Mouse (Mus musculus) embryonic facial prominence, embryonic 12.5 days (tissue): Measurements from ENCODE around the gene Uap1l1. TPM values are rescaled to one million over a fixed set of nuclear protein-coding genes. Genes with fewer than 3 reads are reported as not detected.

Source experiments
- ATAC-seq: fragments of 200-750 bp; cut with Nextera tagmentation; 2 replicates; pipeline ENCODE4 v1.8.0; 2017; ENCODE audit not compliant: insufficient number of reproducible peaks, insufficient read depth, low FRiP score, low TSS enrichment
- H3K27ac ChIP-seq: fragments of 300-500 bp; sonication (generic); 2 replicates; pipeline ENCODE4 v1.5.1; 2016; ENCODE audit warnings: mild to moderate bottlenecking
- H3K27me3 ChIP-seq: fragments of 300-500 bp; sonication (generic); 2 replicates; pipeline ENCODE4 v1.6.1; 2016; ENCODE audit warnings: mild to moderate bottlenecking, moderate library complexity
- H3K36me3 ChIP-seq: fragments of 300-500 bp; sonication (generic); 2 replicates; pipeline ENCODE4 v1.6.1; 2016; ENCODE audit warnings: mild to moderate bottlenecking
- H3K4me1 ChIP-seq: fragments of 300-500 bp; sonication (generic); 2 replicates; pipeline ENCODE4 v1.6.1; 2016
- H3K4me2 ChIP-seq: fragments of 300-500 bp; sonication (generic); replicated peaks from 2 replicates; pipeline ENCODE4 v1.6.1; 2016; ENCODE audit warnings: mild to moderate bottlenecking, moderate library complexity
- H3K4me3 ChIP-seq: fragments of 300-500 bp; sonication (generic); 2 replicates; pipeline ENCODE4 v1.5.1; 2016; ENCODE audit warnings: mild to moderate bottlenecking
- H3K9ac ChIP-seq: fragments of 300-500 bp; sonication (generic); 2 replicates; pipeline ENCODE4 v1.6.1; 2016; ENCODE audit warnings: mild to moderate bottlenecking, moderate library complexity
- H3K9me3 ChIP-seq: fragments of 300-500 bp; sonication (generic); 2 replicates; pipeline ENCODE4 v1.6.1; 2016; ENCODE audit warnings: mild to moderate bottlenecking, moderate library complexity
- WGBS: fragments of 180-500 bp; shearing (Covaris S2); methylation state at CpG from one replicate; pipeline ENCODE4 v1.1.7; 2016; 5-methylcytosine and 5-hydroxymethylcytosine counted together
- polyA plus RNA-seq: library from polyadenylated mRNA; unstranded; fragments of >200 nt; fragmentation: Nextera tagmentation; extraction: Ambion mirVana; gene quantifications from 2 replicates; pipeline ENCODE4 v1.2.1, GENCODE M21; 2016

The Uap1l1 gene
- polyA plus RNA-seq, 1 experiment from 2014 or later: 8.9 TPM

DNA sequence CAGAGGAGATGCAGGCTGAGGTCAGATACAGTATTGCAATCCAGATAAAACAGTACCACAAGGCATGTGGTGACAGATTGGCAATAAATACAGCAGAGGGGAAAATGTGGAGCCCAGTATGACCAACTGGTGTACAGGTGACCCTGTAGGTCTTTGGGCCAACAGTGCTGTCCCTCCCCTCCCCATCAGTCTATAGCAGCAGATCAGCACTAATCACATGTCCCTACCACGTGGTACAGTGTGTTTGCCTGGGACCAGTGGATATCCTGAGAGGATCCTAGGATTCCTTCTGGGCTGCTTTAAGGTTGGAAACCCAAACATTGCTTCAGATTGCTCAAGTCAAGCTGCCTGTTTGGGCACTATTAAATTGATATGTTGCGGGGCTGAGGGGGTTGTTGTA is 31.9 kb downstream of the Uap1l1 start:
- no peak overlapping the region for H3K27ac ChIP-seq
- no peak for ATAC-seq
- peak overlapping the region; percentile 91 for H3K4me2 ChIP-seq
- H3K9me3 ChIP-seq: no peaks in the 10 kb centered on the region
- peaks cover 44% of the 10 kb centered on the region for H3K36me3 ChIP-seq
- peaks cover 15% of the 10 kb centered on the region for H3K4me1 ChIP-seq
- peak overlapping the region; percentile 93 for H3K4me3 ChIP-seq
- H3K9ac ChIP-seq: peak overlapping the region; percentile 85
- no peaks in the 10 kb centered on the region for H3K27me3 ChIP-seq
- 77% methylated on average over 2 of the region's 2 CpGs for whole genome bisulfite sequencing

GRCm38 (mm10) chr2:25332286-25333160 is 33.0 kb downstream of the Uap1l1 start, which contains the start of gene Man1b1:
Gene Man1b1 (plus strand): TSS chr2:25332338.
- no peaks in the 10 kb centered on the region for H3K27me3 ChIP-seq
- peak within 1 kb of the TSS; percentile 91 for H3K27ac ChIP-seq
- H3K36me3 ChIP-seq: peaks cover 33% of the 10 kb centered on the region
- peaks cover 15% of the 10 kb centered on the region for H3K4me1 ChIP-seq
- H3K9me3 ChIP-seq: no peaks in the 10 kb centered on the region
- under 1% methylated on average over 78 of the region's 78 CpGs for WGBS
- peak within 1 kb of the TSS; percentile 93 for H3K4me3 ChIP-seq
- H3K9ac ChIP-seq: peak within 1 kb of the TSS; percentile 85
- peak; percentile 97 for ATAC-seq
- H3K4me2 ChIP-seq: peak within 1 kb of the TSS; percentile 91

DNA sequence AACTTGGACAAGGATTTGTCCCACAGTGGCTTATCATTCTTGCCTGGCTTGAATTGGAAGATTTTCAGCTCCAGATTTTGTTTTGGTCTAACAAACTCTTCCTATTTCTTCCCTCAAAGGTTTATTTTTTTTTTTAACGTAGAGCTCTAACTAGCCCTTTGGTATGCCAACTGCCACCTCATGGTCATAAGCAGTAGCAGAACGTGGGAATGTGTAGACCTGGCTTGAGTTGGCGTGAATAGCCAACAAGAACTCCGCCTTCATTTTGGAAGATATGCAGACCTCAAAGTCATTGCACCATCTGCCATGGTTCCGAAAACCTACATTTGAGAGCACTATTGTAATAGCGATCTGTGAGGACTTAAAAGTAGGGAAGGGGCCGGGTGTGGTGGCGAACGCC is 34.0 kb downstream of the Uap1l1 start:
- H3K36me3 ChIP-seq: peaks cover 23% of the 10 kb centered on the region
- H3K4me1 ChIP-seq: peaks cover 15% of the 10 kb centered on the region
- peak overlapping the region; percentile 85; the same call in 1 of the 2 replicates for H3K9ac ChIP-seq
- no peak for ATAC-seq
- peak overlapping the region; percentile 51 for H3K4me2 ChIP-seq
- no peak overlapping the region for H3K27ac ChIP-seq
- no peaks in the 10 kb centered on the region for H3K27me3 ChIP-seq
- H3K9me3 ChIP-seq: no peaks in the 10 kb centered on the region
- H3K4me3 ChIP-seq: peak overlapping the region; percentile 93
- WGBS: 65% methylated on average over 9 of the region's 9 CpGs

GRCm38 (mm10) chr2:25328440-25328839 is 37.0 kb downstream of the Uap1l1 start:
- Histone ChIP-seq H3K9me3 (no peaks in the 10 kb centered on the region), H3K9ac (no peak overlapping the region), H3K4me2 (no peak overlapping the region), H3K4me1 (peaks cover 10% of the 10 kb centered on the region), H3K27ac (no peak overlapping the region), H3K36me3 (no peaks in the 10 kb centered on the region), H3K4me3 (no peak overlapping the region), H3K27me3 (no peaks in the 10 kb centered on the region)
- ATAC-seq: no peak
- whole genome bisulfite sequencing: 37% methylated on average over 7 of the region's 7 CpGs

GRCm38 (mm10) chr2:25326036-25326435 is 39.4 kb downstream of the Uap1l1 start:
- Histone ChIP-seq H3K27me3 (peaks cover 11% of the 10 kb centered on the region), H3K9ac (no peak overlapping the region), H3K4me1 (no peaks in the 10 kb centered on the region), H3K4me2 (no peak overlapping the region), H3K27ac (no peak overlapping the region), H3K4me3 (no peak overlapping the region), H3K36me3 (no peaks in the 10 kb centered on the region), H3K9me3 (no peaks in the 10 kb centered on the region)
- ATAC-seq: no peak
- WGBS: 78% methylated on average over 2 of the region's 2 CpGs

DNA sequence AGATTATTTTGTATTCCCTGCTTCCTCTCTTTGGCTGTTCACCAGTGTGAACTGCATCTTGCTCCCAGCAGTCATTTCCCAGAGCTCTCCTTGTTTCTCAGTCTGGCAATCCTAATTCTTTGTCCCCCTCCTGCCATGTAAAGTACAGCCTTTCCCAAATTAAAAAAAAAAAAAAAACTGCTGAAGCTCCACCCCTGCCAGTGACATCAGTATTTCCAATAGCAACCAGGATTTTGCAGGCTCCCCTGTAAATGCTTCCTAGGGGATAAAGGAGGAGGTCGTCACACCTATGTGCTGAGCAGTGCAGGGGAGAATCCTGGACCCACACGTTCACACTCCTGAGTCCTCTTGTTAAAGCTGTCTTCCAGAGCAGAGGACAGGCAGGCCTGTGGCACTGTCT is 45.4 kb downstream of the Uap1l1 start:
- H3K4me3 ChIP-seq: no peak overlapping the region
- WGBS: 42% methylated on average over 2 of the region's 2 CpGs
- H3K27ac ChIP-seq: no peak overlapping the region
- peaks cover 61% of the 10 kb centered on the region for H3K27me3 ChIP-seq
- no peaks in the 10 kb centered on the region for H3K36me3 ChIP-seq
- no peaks in the 10 kb centered on the region for H3K9me3 ChIP-seq
- H3K4me1 ChIP-seq: peaks cover 9% of the 10 kb centered on the region; the same call in 1 of the 2 replicates
- no peak for ATAC-seq
- no peak overlapping the region for H3K4me2 ChIP-seq
- no peak overlapping the region for H3K9ac ChIP-seq

GRCm38 (mm10) chr2:25318971-25319773 is 46.3 kb downstream of the Uap1l1 start, which contains the start of gene Grin1:
Gene Grin1 (minus strand): TSS chr2:25319187.
- no peaks in the 10 kb centered on the region for H3K36me3 ChIP-seq
- no peaks in the 10 kb centered on the region for H3K9me3 ChIP-seq
- no peak within 1 kb of the TSS for H3K27ac ChIP-seq
- H3K4me2 ChIP-seq: peak within 1 kb of the TSS; percentile 55
- H3K27me3 ChIP-seq: peaks cover 69% of the 10 kb centered on the region
- H3K4me1 ChIP-seq: peaks cover 9% of the 10 kb centered on the region; the same call in 1 of the 2 replicates
- H3K9ac ChIP-seq: no peak within 1 kb of the TSS
- 10% methylated on average over 58 of the region's 58 CpGs for WGBS
- 0 out of 2 replicates have a peak, but pooled peaks have one; percentile 28 for ATAC-seq
- peak within 1 kb of the TSS; percentile 30 for H3K4me3 ChIP-seq

DNA sequence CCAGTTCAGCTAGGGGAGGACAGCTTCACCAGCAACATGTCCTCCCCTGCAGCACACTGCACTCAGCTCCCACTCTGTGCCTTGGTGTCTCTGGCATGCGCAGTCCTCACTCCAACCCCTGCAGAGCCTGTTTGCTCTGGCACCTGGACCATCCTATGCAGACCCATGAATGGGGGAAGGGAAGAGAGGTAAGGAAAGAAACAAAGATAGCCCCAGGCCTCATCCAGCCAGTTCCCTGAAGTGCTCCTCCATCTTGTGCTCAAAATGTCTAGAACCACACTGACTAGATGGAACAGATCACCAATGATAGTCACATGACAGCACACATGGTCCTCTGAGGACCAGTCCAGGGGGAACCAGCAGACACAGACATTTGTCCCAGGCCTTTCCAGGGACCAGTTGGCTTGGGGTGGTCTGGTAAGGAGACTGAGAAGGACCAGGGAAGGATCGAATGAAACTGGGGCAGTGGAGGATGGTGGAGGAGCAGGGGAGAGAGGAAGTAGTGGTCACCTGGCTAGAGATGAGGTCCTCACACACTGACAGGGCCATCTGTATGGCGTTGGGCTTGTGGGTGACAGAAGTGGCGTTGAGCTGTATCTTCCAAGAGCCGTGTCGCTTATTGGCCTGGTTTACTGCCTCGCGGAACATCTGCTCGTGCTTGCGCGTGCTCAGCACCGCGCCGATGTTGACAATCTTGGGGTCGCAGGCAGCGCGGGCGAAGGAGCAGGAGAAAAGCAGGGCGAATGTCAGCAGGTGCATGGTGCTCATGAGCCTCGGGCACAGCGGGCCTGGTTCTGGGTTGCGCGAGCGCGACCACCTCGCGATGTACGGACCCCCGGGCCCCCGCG is 47.1 kb downstream of the Uap1l1 start:
- Histone ChIP-seq H3K9me3 (no peaks in the 10 kb centered on the region), H3K9ac (no peak overlapping the region), H3K4me2 (peak overlapping the region; percentile 55), H3K27me3 (peaks cover 76% of the 10 kb centered on the region), H3K27ac (no peak overlapping the region), H3K4me1 (peaks cover 9% of the 10 kb centered on the region; the same call in 1 of the 2 replicates), H3K4me3 (peak overlapping the region; percentile 30), H3K36me3 (no peaks in the 10 kb centered on the region)
- peak; percentile 41; the same call in 1 of the 2 replicates for ATAC-seq
- WGBS: 8% methylated on average over 31 of the region's 31 CpGs

DNA sequence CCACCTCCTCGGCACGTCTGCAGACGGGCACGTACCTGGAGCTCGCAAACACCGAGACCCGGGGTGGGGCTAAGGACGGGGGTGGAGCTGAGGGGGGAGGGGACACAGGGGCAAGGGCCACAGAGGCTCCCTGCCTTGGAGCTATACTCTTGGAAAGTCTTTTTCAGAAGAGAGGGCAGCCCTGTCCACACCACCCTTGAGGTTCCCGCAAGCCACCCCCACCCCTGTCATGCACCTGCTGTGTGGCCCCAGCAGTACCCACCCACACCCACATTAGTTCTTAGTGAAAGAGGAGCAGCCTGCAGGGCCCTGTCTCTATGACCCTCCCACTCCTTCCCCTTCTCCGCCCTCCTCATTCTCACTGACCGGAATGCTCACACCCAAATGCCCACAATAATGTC is 54.0 kb downstream of the Uap1l1 start:
- Histone ChIP-seq H3K4me2 (no peak overlapping the region), H3K4me3 (no peak overlapping the region), H3K9me3 (no peaks in the 10 kb centered on the region), H3K27ac (no peak overlapping the region), H3K4me1 (no peaks in the 10 kb centered on the region), H3K36me3 (no peaks in the 10 kb centered on the region), H3K9ac (no peak overlapping the region), H3K27me3 (peaks cover 89% of the 10 kb centered on the region)
- ATAC-seq: no peak
- 7% methylated on average over 11 of the region's 11 CpGs for WGBS

- Histone ChIP-seq H3K4me1 (no peaks in the 10 kb centered on the region), H3K4me2 (no peak overlapping the region), H3K9ac (no peak overlapping the region), H3K9me3 (no peaks in the 10 kb centered on the region), H3K36me3 (no peaks in the 10 kb centered on the region), H3K4me3 (no peak overlapping the region), H3K27me3 (peaks cover 89% of the 10 kb centered on the region), H3K27ac (no peak overlapping the region)
- 2% methylated on average over 22 of the region's 22 CpGs for WGBS
- ATAC-seq: no peak
These were observed 54.5 kb downstream of the Uap1l1 start for GRCm38 (mm10) chr2:25310969-25311368.

- no peak overlapping the region for H3K27ac ChIP-seq
- H3K36me3 ChIP-seq: no peaks in the 10 kb centered on the region
- no peaks in the 10 kb centered on the region for H3K9me3 ChIP-seq
- H3K9ac ChIP-seq: no peak overlapping the region
- peaks cover 93% of the 10 kb centered on the region for H3K27me3 ChIP-seq
- no peak overlapping the region for H3K4me2 ChIP-seq
- peaks cover 2% of the 10 kb centered on the region; the same call in 1 of the 2 replicates for H3K4me1 ChIP-seq
- 56% methylated on average over 10 of the region's 10 CpGs for WGBS
- no peak for ATAC-seq
- H3K4me3 ChIP-seq: no peak overlapping the region
These were observed 55.3 kb downstream of the Uap1l1 start for GRCm38 (mm10) chr2:25310180-25310579.
